Mouse (Mus musculus) CD8-positive naive resting alpha-beta T cell, adult 57 days (primary cell): ENCODE results near the gene Fosl1. TPM values are rescaled to one million over a fixed set of nuclear protein-coding genes. Genes with fewer than 3 reads are reported as not detected.

Experiments used
- total RNA-seq: library from RNA; stranded (reverse); gene quantifications from one replicate; pipeline ENCODE4 v1.2.4, GENCODE M21; 2023

The Fosl1 gene
- 1.4 TPM for total RNA-seq

DNA sequence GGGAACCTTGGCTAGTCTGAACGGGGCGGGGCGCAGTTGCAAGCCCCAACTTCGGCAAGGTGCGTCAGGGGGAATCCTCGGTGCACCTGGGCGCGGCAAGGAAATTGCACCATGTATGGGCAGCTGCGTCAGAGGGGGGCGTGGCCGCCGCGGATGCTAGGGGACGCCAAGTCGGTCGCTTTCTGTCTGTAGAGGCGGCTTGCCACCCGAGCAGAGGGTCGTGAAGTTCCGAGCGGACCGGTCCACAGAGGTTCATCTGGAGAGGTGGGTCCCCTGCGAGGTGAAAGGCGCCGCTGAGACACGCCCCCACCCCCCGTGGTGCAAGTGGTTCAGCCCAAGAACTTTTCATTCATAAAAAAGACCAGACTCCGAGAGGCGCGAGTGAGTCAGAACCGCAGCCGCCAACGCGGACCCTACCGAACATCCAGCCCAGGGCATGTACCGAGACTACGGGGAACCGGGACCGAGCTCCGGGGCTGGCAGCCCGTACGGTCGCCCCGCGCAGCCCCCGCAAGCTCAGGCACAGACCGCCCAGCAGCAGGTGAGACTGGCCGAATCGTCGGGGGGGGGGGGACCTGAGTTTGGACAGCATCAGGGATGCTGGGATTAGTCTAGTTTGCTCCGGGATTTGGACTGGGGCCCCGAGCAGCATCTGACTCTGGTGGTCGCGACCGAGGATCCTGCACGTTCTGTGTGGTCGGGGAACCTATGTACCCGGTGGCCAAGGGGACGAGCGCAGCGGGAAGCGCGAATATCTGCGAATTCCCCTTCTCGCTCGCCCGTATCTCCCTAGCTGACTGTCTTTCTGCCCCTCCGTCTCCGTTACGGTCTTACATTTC lies at the start of gene Fosl1:
Gene Fosl1 (plus strand): TSS at position 33 of the 839 bp plus-strand sequence.

GRCm38 (mm10) chr19:5402293-5402692 lies 45.1 kb upstream of the Fosl1 start, which contains the start of gene Tsga10ip:
TSS of gene Tsga10ip (minus strand) at chr19:5402526.

DNA sequence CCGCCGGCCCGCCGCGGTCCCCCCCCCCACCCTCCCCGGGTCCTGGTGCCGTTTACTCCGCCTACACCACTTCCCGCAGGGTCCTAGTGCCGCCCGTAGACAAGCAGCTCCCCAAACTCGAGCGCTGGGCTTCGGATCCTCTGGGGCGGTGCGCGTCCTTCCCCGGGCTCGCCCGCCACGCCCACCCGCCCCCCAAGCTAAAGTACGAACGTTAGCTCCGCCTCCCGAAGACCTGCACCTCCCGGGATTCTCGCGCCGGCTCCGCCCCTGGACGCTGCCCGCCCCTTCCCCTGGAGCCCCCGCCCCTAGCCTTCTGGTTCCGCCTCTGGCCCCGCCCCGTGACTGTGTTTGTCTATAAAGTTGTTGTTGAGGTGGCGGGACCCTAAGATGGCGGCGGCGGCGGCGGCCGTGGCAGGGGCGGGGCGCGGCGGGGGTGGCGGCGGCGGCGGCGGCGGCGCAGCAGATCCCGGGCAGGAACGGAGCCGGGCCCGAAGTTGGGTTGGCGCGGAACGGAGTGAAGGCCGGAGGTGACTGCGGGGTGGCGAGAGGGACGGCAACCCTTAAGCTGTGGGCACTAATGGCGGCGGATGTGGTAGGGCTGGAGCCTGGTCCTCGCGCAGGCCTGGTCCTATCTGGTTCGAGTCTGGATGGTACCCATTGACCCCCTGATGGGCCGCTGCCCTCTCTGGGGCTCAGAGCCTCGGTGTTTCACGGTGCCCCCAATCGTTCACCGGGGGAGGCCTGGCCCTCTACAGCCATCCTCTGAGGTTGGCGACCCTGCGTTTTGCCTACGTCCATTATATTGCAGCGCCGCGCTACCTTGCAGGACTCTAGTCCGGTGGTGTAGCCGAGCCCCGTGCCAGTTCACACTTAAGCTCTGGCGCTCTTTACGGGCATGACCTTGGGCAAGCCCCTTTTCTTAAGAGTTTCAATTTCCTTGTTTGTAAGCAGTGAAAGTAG lies 22.3 kb upstream of the Fosl1 start, which contains the start of the genes Drap1 and AI837181:
Gene Drap1 (minus strand): TSS at position 198 of the 960 bp plus-strand sequence.
Gene AI837181 (plus strand): TSS at position 363 of the 960 bp plus-strand sequence.

GRCm38 (mm10) chr19:5457746-5458442 lies 10.5 kb downstream of the Fosl1 start, which contains the start of gene Ccdc85b:
TSS of gene Ccdc85b (minus strand) at chr19:5457894.

DNA sequence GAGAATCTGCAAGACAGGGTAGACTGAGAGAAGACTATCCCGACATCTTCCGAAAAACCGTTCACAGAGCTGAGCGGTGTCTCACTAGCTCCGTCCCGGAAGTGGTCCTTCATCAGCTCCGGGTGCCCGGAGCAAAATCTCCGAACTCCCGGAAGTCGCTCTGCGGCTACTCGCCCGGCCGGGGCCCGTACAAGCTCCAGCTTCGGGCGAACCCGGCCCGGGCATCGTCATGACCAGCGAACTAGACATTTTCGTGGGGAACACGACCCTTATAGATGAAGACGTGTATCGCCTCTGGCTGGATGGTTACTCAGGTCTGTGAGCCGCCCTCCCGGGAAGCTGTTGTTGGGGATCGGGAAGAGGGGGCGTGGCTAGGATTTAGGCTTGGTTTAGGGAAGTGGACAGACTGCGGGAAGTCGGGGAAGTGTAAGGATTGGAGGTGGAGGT lies 13.1 kb downstream of the Fosl1 start, which contains the start of gene Fibp:
Gene Fibp (plus strand): TSS at position 151 of the 447 bp plus-strand sequence.

DNA sequence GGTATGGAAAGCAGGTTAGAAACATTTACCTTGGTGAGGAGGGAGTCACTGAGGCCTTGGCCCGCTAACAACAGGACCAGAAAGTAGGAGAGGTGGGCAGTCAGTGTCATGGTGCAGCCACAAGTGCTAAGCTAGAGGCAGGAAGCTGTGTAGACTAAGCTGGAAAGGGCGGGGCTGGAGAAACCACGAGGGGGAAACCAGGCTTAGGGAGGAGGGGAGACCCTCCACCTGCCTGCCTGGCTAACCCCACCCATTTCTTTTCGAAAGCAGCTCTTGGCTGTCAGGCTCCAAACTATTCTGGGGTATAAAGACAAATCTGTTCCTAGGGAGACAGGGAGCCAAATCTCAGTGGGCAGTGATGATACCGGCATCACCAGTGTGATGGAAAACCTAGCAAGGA lies 21.0 kb downstream of the Fosl1 start, which contains the start of gene Ctsw:
Gene Ctsw (minus strand): TSS at position 134 of the 400 bp plus-strand sequence.

GRCm38 (mm10) chr19:5473720-5474119 lies 26.4 kb downstream of the Fosl1 start, which contains the start of gene Efemp2:
TSS of gene Efemp2 (plus strand) at chr19:5473954.

GRCm38 (mm10) chr19:5487768-5488550 lies 40.6 kb downstream of the Fosl1 start, which contains the start of gene Mus81:
TSS of gene Mus81 (minus strand) at chr19:5488402.

DNA sequence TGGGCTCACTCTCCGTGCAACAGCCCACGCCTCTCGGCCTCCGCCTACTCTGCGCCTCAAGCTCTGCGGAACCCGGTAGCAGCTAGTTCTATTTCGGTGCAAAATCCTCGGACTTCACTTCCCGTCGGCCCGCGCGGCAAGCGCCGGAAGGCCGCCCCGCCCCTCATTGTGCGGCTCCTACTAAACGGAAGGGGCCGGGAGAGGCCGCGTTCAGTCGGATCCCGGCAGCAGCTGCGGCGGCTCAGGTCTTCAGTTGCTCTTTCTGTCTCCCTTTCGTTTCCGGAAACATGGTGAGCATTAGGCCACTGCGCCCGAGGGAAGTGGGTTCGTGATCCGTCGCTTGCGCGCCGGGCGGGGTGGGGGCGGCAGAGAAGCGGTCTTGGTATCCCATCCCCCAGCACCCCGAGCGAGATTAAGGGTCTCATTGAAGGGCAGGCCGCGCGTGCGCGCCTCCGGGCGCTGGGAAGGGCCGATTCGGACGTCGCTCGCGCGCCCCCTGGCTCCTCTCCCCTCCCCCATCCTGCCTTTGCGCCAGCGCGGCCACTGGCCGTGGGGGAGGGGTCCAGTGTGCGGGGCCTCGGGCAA lies 43.1 kb downstream of the Fosl1 start, which contains the start of gene Cfl1:
Gene Cfl1 (plus strand): TSS at position 143 of the 585 bp plus-strand sequence.

GRCm38 (mm10) chr19:5503687-5504086 lies 56.3 kb downstream of the Fosl1 start, which contains the start of gene 1700020D05Rik:
TSS of gene 1700020D05Rik (minus strand) at chr19:5503787.

Other genes with a start within 250 kb of the Fosl1 start
- gene Pacs1, start 174.4 kb upstream of the Fosl1 start, total RNA-seq, result 95.0 TPM
- 240 TPM for gene Sf3b2, start 152.1 kb upstream of the Fosl1 start, total RNA-seq
- gene Gal3st3, start 149.2 kb upstream of the Fosl1 start, total RNA-seq, result not detected
- gene Catsper1, start 111.8 kb upstream of the Fosl1 start, total RNA-seq, result not detected
- not detected for gene Cst6, start 98.0 kb upstream of the Fosl1 start, total RNA-seq
- gene Eif1ad, start 80.8 kb upstream of the Fosl1 start, total RNA-seq, result 34.6 TPM
- gene Banf1, start 80.4 kb upstream of the Fosl1 start, total RNA-seq, result 108 TPM
- gene Sart1, start 58.8 kb upstream of the Fosl1 start, total RNA-seq, result 167 TPM
- 0.86 TPM for gene Tsga10ip, start 45.0 kb upstream of the Fosl1 start, total RNA-seq
- 162 TPM for gene Drap1, start 22.6 kb upstream of the Fosl1 start, total RNA-seq
- gene AI837181, start 22.4 kb upstream of the Fosl1 start, total RNA-seq, result 50.8 TPM
- 7.1 TPM for gene Ccdc85b, start 10.3 kb downstream of the Fosl1 start, total RNA-seq
- gene Fibp, start 13.1 kb downstream of the Fosl1 start, total RNA-seq, result 91.2 TPM
- 223 TPM for gene Ctsw, start 21.0 kb downstream of the Fosl1 start, total RNA-seq
- gene Efemp2, start 26.4 kb downstream of the Fosl1 start, total RNA-seq, result 1.4 TPM
- gene Mus81, start 40.9 kb downstream of the Fosl1 start, total RNA-seq, result 41.4 TPM
- 1,395 TPM for gene Cfl1, start 42.9 kb downstream of the Fosl1 start, total RNA-seq
- gene 1700020D05Rik, start 56.2 kb downstream of the Fosl1 start, total RNA-seq, result 1.7 TPM
- 8.0 TPM for gene Snx32, start 63.0 kb downstream of the Fosl1 start, total RNA-seq
- not detected for gene Ovol1, start 113.1 kb downstream of the Fosl1 start, total RNA-seq
- 20.0 TPM for gene Ap5b1, start 120.5 kb downstream of the Fosl1 start, total RNA-seq
- gene Rnaseh2c, start 154.3 kb downstream of the Fosl1 start, total RNA-seq, result 92.9 TPM
- 137 TPM for gene Kat5, start 162.7 kb downstream of the Fosl1 start, total RNA-seq
- 118 TPM for gene Rela, start 189.9 kb downstream of the Fosl1 start, total RNA-seq
- gene Sipa1, start 216.2 kb downstream of the Fosl1 start, total RNA-seq, result 184 TPM
- gene Map3k11, start 241.2 kb downstream of the Fosl1 start, total RNA-seq, result 53.9 TPM
- 165 TPM for gene Pcnx3, start 241.4 kb downstream of the Fosl1 start, total RNA-seq